Mouse (Mus musculus): ENCODE measurements around the gene Gnb1. TPM values are rescaled to one million over a fixed set of nuclear protein-coding genes. Genes with fewer than 3 reads are reported as not detected.

Gnb1 gene
- total RNA-seq, 2 experiments from 2014 or later: 991 to 1,025 TPM

DNA sequence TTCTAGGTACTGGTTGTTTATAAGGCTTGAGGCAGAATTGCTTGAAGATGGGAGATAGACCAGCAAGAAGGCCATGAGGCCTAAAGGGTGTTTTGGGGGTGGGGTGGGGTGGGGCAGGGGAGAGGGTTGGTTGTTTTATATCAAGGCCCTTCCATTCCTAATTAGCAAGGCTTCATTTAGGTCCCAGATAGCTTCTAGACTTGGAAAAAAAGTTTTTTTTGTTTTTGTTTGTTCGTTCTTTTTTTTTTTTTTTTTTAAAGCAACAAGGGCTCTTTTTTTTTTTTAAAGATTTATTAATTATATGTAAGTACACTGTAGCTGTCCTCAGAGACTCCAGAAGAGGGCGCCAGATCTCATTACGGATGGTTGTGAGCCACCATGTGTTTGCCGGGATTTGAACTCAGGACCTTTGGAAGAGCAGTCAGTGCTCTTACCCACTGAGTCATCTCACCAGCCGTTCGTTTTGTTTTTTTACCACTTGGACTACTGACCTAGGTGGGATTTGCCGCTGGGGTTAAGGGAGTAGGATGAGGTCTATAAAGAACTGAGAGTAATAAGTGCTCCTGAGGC, 26.9 kb downstream of the Gnb1 start:
- intact Hi-C loops (cut with DNase I): no loop called here
- DNase-seq (ENCODE audit: low spot score in 2 of 2): no peak

DNA sequence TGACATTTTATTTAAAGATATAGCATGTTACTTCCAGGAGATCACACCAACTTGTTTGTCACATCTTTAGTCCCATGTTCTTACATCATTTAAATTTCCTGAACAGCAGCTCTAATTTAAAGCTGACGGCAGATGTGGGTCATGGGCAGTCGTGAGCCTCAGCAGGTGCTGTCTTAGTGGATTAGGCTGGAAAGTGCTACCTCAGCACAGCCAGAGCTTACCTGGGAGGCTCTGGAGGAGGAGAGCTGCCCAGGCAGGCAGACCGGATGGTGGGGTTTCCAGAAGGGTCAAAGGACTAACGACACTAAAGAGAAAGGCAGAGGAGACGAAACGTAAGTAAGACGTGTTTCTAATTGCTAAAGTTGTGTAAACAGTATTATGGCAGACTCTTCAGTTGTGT, 31.2 kb downstream of the Gnb1 start:
- no peak for DNase-seq (ENCODE audit: low spot score in 2 of 2)
- intact Hi-C loops (cut with DNase I): no loop called here

DNA sequence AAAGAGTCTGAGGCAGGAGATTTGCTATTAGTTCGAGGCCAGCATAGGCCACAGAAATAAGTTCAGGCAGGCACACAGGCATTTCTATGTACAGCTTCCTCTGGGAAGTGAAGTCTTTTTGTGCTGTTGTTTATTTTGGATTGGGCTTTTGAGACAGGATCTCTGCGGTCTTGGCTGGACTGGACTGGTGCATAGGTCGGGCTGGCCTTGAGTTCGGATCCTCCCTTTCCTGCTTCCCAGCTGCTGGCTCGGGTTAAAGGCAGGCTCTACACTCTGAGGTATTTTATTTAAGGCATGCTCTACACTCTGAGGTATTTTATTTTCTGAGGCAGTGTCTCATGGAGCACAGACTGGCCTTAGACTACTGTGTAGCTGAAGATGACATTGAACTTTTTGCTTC, 34.6 kb downstream of the Gnb1 start:
- intact Hi-C loops (cut with DNase I): no loop called here
- no peak for DNase-seq (ENCODE audit: low spot score in 2 of 2)

DNA sequence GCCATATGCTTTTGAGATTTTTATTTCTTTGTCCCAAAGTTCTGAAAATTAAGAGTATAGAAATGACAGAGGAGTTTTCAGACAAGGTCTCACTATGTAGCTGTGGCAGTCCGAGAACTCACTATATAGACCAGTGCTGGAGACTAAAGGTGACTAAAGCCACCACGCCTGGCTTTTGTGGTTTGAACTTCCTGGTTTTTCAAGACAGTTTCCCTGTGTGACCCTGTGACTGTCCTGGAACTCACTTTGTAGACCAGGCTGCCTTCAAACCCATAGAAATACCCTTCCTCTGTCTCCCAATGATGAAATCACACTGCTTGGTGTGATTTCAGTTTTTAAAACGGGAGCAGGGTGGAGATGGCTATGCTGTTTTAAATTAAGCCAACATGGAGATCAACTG, 38.1 kb downstream of the Gnb1 start:
- intact Hi-C loops (cut with DNase I): no loop called here
- no peak for DNase-seq (ENCODE audit: low spot score in 2 of 2)

DNA sequence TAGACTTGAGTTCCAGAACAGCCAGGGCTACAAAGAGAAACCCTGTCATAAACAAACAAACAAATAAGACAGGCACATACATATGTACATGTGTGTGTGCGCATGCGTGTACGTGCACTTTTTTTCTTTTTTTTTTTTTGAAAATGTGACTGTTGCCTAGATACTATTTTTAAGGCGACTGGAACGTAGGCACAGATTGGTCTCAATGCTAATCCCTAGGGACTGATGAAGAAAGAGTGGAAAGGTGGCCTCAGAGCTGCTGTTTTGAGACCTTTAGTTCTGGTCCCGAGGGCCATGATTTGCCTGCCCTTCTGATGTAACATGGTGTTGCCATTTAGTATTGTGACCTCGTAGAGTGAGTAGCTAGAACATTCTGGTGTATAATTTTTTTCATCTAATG, 58.8 kb downstream of the Gnb1 start:
- intact Hi-C loops (cut with DNase I): no loop called here
- no peak for DNase-seq (ENCODE audit: low spot score in 2 of 2)

DNA sequence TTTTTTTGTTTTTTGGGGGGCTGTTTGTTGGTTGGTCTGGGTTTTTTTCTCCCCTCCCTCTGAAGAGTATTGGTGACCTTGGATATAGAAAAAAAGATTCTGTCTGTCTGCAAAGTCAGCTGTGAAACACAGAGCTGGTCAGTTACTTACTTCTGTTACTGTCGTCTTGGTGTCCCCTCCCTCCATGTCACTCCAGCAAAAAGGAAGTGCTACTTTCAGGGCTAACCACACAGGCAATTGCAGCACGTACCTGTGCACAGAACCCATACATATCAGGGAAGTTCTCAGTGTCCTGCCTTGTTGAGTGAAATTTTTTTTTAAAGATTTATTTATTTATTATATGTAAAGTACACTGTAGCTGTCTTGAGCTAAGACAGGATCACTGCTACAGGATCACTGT, 59.3 kb downstream of the Gnb1 start:
- DNase-seq (ENCODE audit: low spot score in 2 of 2): no peak
- intact Hi-C loops (cut with DNase I): no loop called here

DNA sequence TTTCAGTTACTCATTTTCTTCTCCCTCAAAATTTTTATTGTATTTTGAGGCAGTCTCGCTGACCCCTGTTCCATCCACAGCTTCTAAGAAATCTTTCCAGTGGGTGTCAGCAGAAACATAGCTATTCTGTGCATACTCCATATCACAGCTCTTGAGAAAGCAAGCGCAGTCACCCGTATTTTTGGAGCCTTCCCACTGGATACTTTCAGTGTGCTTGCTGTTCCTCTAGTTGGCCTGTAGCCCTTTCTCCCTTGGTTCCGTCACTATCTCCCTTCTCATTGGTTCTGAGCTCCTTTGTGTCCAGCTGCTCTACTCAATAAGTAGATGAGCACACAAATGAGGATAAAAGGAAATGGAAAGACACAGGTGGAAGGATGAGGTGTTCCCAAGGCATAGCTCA, 59.9 kb downstream of the Gnb1 start:
- peak in 1 of 2 experiments; percentile 55 for DNase-seq (ENCODE audit: low spot score in 2 of 2)
- intact Hi-C loops (cut with DNase I): no loop called here

DNA sequence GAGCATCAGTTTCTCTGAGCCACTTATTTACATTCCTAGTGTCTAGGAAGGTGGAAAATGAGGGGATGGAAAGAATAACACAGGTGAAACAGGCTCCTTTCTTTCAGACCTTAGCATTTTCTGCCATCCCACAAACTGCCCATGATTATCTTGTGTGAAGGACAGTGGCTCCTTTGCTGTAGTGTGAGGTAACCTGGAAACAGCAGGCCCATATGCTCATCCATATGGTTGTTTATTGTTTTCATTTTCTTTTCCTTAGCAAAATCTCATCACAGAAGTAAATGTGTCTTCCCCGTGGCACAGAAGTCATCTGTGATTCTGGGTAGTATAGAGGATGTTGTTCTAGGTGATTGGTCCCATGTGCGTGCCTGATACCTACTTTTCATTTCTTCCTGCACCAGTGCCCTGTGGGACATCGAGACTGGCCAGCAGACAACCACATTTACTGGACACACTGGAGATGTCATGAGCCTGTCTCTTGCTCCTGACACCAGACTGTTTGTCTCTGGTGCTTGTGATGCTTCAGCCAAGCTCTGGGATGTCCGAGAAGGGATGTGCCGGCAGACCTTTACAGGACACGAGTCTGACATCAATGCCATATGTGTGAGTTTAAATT, 61.9 kb downstream of the Gnb1 start:
- intact Hi-C loops (cut with DNase I): no loop called here
- DNase-seq (ENCODE audit: low spot score in 2 of 2): no peak

DNA sequence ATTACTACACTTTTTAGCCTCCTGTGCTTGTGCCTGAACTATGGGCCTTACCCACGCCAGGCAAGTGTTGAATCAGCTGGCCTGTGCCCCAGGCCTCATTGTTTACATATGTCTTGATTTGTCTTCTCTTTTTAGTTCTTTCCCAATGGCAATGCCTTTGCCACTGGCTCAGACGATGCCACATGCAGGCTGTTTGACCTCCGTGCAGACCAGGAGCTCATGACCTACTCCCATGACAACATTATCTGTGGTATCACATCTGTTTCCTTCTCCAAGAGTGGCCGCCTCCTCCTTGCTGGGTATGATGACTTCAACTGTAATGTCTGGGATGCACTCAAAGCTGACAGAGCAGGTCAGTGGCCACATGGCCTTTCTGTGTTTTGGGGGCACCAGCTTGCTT, 63.7 kb downstream of the Gnb1 start:
- intact Hi-C loops (cut with DNase I): no loop called here
- DNase-seq (ENCODE audit: low spot score in 2 of 2): no peak

DNA sequence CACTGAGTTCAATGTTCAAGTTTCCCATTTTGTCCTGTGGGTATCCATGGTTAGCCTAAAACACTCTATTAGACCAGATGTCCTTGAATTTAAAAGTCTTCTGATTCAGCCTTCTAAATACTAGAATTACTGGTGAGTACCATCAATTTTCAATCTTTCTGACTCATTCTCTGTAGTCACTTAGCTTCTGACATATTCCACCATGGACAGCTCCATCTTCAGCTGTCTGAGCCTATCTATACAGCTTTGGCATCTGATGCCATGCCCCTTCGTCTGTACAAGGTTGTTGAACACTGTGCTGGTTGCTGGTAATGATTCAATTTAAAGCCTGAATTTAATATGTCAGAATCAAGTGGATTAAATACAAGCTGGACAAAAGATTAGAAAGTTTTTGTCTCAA, 64.3 kb downstream of the Gnb1 start:
- no peak for DNase-seq (ENCODE audit: low spot score in 2 of 2)
- intact Hi-C loops (cut with DNase I): no loop called here

DNA sequence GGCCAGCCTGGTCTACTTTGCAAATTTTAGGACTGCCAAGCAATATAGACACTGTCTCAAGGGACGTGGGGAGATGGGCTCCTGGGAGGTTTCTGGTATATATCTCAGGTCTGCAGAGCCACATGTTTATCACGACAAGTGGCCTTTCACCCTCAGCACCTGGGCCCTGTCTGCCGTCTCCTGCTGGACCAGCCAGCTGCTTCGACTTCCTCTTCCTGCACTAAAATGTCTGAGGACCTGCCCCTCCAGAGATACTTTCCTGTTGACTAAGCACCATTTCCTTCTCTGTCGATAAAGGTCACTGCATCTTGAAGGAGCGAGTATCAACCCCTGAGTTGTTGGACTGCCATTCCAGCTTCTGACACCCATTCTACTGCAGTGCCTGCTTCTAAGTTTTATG, 68.3 kb downstream of the Gnb1 start:
- no peak for DNase-seq (ENCODE audit: low spot score in 2 of 2)
- intact Hi-C loops (cut with DNase I): no loop called here

DNA sequence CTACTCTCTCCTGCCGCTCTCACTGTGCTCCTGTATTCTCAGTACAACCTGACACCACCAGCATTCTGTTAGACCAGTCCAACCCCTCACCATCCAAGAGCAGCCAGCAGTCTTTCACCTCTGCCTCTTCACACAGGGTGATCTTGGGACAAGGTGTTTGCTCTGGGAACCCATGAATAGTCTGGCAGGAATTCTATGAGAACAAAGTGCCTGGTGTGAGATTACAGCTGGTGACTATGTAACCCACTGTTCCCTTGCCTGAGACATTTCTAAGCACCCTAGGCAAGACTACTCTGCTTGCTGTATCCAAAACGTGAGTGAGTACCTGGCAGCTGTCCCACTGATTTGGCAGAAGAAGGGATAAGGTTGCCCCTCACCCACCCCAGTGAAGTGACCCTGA, 69.8 kb downstream of the Gnb1 start:
- intact Hi-C loops (cut with DNase I): no loop called here
- DNase-seq (ENCODE audit: low spot score in 2 of 2): no peak

DNA sequence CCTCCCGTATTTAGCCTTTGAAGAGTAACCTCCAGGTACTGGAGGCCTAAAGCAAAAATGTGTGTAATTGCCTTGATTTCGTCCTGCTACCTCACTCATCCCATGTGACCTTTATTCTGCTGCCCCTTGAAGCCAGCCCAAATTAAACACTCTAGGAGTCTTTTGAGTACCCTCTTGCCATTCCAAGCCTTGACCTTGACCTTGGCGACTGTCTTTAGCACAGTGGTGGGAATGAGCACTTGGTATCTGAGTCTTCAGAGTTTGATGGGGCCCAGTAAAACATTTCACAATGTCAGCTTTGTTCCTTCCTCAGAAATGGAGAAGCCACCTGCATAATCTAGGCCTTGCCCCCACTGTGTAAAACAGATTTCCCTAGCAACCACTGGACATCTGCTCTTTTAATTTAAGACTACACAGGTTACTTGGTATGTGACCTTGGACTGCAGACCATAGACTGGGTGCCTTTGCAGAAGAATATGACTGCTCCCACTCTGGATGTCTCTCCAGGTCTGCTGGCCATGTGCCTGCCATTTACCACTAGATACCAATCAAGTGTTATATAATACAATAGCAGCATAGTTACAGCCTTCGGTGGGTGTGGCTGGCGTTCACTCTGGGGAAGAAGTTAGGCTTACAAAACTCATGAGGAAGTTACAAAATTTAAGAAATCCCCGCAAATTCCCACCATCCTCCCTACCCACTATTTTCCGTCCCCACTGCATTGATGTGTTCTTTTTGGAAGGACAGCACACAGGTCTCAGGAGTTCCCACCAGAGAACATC, 70.7 kb downstream of the Gnb1 start, which contains the start of gene Nadk:
Gene Nadk, plus strand, starts transcription at position 718 of the 782 bp plus-strand sequence.
- intact Hi-C loops (cut with DNase I): no loop called here
- no peak for DNase-seq (ENCODE audit: low spot score in 2 of 2)

DNA sequence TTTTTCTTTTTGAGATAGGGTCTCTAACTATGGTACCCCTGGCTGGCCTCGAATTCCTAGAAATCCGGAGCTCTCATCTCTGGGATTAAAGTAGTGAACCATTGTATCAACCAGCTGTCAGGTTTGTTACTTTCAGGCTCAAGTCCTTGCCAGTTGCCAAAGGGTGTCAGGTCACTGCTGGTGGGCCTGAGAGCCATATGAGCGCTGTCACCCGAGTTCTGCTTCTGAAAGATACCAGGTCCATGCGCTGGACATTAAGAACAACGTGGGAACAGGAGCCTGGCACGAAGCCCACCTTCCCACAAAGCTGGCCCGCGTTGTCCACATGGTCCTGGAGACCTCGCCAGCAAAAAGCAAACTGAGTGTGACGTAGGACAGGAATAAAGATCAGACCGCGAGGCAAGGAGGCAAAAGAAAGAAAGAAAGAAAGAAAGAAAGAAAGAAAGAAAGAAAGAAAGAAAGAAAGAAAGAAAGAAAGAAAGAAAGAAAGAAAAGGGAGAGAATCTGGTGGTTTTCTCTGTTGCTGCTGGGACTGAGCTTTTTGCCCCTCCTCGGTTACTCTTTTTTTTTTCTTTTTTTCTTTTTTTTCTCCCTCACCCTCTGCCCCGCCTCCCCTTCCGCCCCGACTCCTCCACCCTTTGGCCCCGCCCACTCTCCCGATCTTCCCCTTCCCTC, 71.7 kb downstream of the Gnb1 start:
- DNase-seq (ENCODE audit: low spot score in 2 of 2): peak; percentile 41 to 56
- intact Hi-C loops (cut with DNase I): no loop called here

DNA sequence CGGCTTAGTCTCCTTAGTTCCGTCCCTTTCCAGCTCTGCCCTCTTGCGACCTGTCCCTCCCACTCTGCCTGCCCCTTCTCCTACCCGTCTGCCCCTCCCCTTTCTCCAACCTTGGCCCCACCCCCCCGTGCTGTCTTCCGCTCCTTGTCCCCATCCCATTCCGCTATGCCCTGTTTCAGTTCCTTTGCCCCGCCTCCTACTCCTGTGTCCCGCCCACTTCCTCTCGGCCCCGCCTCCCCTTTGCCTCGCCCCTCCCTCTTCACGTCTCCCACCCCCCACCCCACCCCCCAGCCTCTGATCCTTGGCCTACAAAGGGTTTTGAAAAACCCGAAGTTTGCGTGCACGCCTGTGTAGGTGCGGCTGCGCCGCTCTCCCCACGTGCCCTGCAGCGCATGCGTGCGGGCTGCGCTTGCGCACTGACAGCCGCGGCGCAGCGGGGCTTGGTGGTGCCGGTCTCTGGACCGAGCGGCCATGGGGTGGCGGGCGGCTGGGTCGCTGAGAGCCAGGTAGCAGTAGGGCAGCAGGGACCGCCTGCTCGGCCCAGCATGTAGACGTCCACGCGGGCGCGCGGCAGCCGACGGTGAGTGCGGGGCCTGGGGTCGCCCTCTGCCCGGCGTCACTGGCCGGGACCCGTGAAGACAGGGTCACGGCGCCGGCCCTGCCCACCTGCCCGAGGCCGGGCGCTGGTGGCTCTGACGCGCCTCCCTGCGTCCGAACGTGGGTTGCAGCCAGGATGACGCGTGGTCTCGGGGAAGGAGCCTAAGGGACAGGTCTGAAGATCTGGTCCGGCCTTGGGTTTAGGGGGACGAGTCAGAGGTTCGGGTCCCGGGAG, 72.5 kb downstream of the Gnb1 start:
- peak; percentile 92 to 94 for DNase-seq (ENCODE audit: low spot score in 2 of 2)
- intact Hi-C loops (cut with DNase I): no loop called here

DNA sequence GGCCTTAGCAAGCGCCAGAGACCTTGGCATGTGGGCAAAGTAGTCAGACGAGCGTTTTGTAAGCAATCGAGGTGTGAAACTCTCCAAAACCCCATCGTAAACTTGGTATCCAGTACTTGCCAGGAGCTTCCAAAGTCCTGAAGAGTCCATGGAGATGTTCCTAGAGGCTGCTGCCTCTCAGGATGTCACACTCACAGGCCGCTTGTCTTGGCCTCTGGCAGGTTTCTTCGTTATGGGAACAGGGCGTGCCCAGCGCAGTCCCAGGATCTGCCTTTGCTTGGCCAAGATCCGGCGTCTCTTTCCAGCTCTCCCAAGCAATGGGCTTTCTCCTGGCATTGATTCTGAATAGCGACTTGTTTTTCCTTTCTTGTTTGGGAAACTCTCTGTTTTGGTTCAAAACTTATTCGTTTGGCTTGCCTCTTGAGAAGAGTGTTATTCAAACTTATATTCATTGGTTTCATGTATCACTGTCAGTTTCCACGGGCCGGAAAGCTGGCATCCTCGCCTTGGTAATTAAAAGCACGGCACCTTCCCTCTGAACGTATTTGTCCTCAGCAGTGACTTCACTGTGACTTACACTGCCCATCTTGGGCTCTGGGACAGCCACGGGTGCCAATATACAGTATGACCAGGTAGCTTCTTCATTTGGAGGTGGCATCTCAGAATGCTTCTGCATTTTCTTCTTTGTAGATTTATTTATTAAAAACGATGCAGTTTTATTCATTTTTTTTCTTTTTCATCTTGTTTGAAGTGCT, 73.3 kb downstream of the Gnb1 start:
- intact Hi-C loops (cut with DNase I): no loop called here
- DNase-seq (ENCODE audit: low spot score in 2 of 2): peak; percentile 27 to 35

DNA sequence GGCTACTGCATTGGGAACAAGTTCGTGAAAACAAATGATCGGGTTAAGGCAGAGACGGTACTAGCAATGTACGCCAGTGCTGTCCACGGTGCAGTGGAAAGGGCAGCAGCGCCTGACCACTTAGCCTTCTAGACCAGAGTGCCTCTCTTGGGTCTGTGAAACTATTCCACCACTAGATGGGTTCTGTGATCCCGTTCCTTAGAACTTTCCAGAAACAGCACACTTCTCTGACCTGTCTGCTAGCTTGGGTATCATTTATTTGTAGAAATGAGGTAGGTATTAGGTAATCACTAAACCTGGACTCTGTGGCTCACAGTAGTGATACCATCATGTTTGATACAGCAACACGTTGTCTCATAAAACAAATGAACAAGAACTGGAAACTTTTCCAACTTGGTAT, 75.4 kb downstream of the Gnb1 start:
- intact Hi-C loops (cut with DNase I): no loop called here
- no peak for DNase-seq (ENCODE audit: low spot score in 2 of 2)

DNA sequence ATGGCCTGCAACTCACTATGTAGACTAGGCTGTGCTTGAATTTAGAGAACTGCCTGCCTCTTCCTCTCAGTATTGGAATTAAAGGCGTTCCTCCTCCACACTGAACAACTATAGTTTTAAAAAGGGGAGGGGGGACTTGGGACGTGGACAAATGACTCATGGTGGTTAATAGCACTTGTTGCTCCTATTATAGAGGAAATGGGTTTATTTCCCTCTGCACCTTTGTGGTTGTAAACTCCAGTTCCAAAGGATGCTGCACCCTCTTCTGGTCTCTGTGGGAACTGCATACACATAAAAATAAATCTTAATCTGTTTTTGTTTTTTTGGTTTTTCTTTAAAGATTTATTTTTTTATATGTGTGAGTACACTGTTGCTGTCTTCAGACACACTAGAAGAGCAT, 77.0 kb downstream of the Gnb1 start:
- DNase-seq (ENCODE audit: low spot score in 2 of 2): peak in 1 of 2 experiments; percentile 39
- intact Hi-C loops (cut with DNase I): loop anchor here (2.0 kb wide), 1 partner anchor 87 kb away; no protein-coding TSS in a partner anchor

Data from left cerebral cortex, postnatal 14 days (tissue).